Mouse (Mus musculus) ES-E14 (cell line): ENCODE measurements at regions not wholly inside any gene's neighbourhood (a gene's known extent, or its start where the extent isn't known, plus 50 kb on each side); places are given as distances from the start of the nearest gene placed in this dataset.
A peak's percentile ranks its signal among the peaks of the same experiment; 100 is the strongest.

ENCODE experiments used
- DNase-seq: peaks from one replicate; pipeline ENCODE4 v3.0.0-alpha.2; 2013; ENCODE audit warnings: low read depth, low spot score
- H3K27ac ChIP-seq: 2 replicates; pipeline ENCODE4 v1.5.1; 2012; ENCODE audit warnings: low read depth, mild to moderate bottlenecking, low read length, moderate library complexity, mixed read lengths; ENCODE audit not compliant: poor library complexity, insufficient read depth, severe bottlenecking
- H3K36me3 ChIP-seq: 2 replicates; pipeline ENCODE4 v1.6.1; 2012; ENCODE audit warnings: mild to moderate bottlenecking, low read length, moderate library complexity, mixed read lengths; ENCODE audit not compliant: control insufficient read depth, poor library complexity, insufficient read depth, severe bottlenecking
- H3K4me1 ChIP-seq, 2 experiments: fragments of 150-350 bp in 1 of 2; sonication (generic) in 1 of 2; 2 replicates each; pipeline ENCODE4 v1.6.1; 2012; ENCODE audit warnings: low read length in 2 of 2, mild to moderate bottlenecking in 1 of 2, mixed read lengths in 1 of 2; ENCODE audit not compliant: control insufficient read depth in 2 of 2, insufficient read depth in 2 of 2, poor library complexity in 1 of 2
- H3K4me3 ChIP-seq, 2 experiments: fragments of 150-350 bp in 1 of 2; sonication (generic) in 1 of 2; 2 replicates each; pipeline ENCODE4 v1.5.1; 2012; ENCODE audit warnings: low read length in 2 of 2, low read depth in 1 of 2, mild to moderate bottlenecking in 1 of 2, mixed read lengths in 1 of 2; ENCODE audit not compliant: insufficient read depth in 1 of 2, poor library complexity in 1 of 2, severe bottlenecking in 1 of 2
- H3K9ac ChIP-seq: 2 replicates; pipeline ENCODE4 v1.6.1; 2012; ENCODE audit warnings: low read depth, mild to moderate bottlenecking, low read length, mixed read lengths; ENCODE audit not compliant: poor library complexity, insufficient read depth, severe bottlenecking
- H3K9me3 ChIP-seq: fragments of 150-350 bp; sonication (generic); 2 replicates; pipeline ENCODE4 v1.6.1; 2012; ENCODE audit warnings: low read depth, mild to moderate bottlenecking, low read length; ENCODE audit not compliant: control insufficient read depth, insufficient read depth
- CHD2 ChIP-seq: IDR thresholded peaks from 2 replicates; pipeline ENCODE4 v1.6.1; 2014; ENCODE audit warnings: mild to moderate bottlenecking, low read depth, low read length, inconsistent platforms
- HCFC1 ChIP-seq: IDR thresholded peaks from 2 replicates; pipeline ENCODE4 v1.6.1; 2012; ENCODE audit warnings: low read length, inconsistent platforms, borderline replicate concordance; ENCODE audit not compliant: insufficient read depth
- MAFK ChIP-seq: IDR thresholded peaks from 2 replicates; pipeline ENCODE4 v1.6.1; 2014; ENCODE audit warnings: mild to moderate bottlenecking, low read depth, low read length, inconsistent platforms; ENCODE audit not compliant: insufficient read depth
- ZC3H11A ChIP-seq: IDR thresholded peaks from 2 replicates; pipeline ENCODE4 v1.6.1; 2012; ENCODE audit warnings: low read depth, mild to moderate bottlenecking, inconsistent platforms, low read length, borderline replicate concordance
- ZNF384 ChIP-seq: IDR thresholded peaks from 2 replicates; pipeline ENCODE4 v1.6.1; 2012; ENCODE audit warnings: low read depth, low read length, inconsistent platforms
- in situ Hi-C, 2 experiments: fragments of 600-800 bp; cut with MboI; formaldehyde crosslinking; loops; one replicate each; pipeline ENCODE4 v1.15.1; 2025; ENCODE audit warnings: low sequenced_read_pairs in 2 of 2, inconsistent platforms in 1 of 2; ENCODE audit not compliant: unreplicated experiment in 2 of 2

GRCm38 (mm10) chr4:81173111-81173510, 262.7 kb downstream of the Lurap1l start:
- peak; percentile 19 for DNase-seq
- TF ChIP-seq HCFC1 (no peak), ZNF384 (no peak), ZC3H11A (no peak), MAFK (no peak), CHD2 (no peak)
- Histone ChIP-seq H3K9ac (no peak overlapping the region), H3K9me3 (no peaks in the 10 kb centered on the region), H3K4me3 (no peak overlapping the region), H3K27ac (no peak overlapping the region), H3K4me1 (peaks cover 0 to 4% of the 10 kb centered on the region in 2 experiments; a peak in 1 of 4 replicates), H3K36me3 (no peaks in the 10 kb centered on the region)
- in situ Hi-C loops: no loop called here

- peaks cover 0 to 4% of the 10 kb centered on the region in 2 experiments; a peak in 1 of 4 replicates for H3K4me1 ChIP-seq
- H3K9ac ChIP-seq: no peak overlapping the region
- H3K36me3 ChIP-seq: no peaks in the 10 kb centered on the region
- TF ChIP-seq ZC3H11A (no peak), HCFC1 (no peak)
- H3K27ac ChIP-seq: no peak overlapping the region
- no peaks in the 10 kb centered on the region for H3K9me3 ChIP-seq
- in situ Hi-C loops: no loop called here
- no peak for DNase-seq
- no peak overlapping the region for H3K4me3 ChIP-seq
These were observed 265.1 kb downstream of the Mpdz start for GRCm38 (mm10) chr4:81177443-81178041.

- no peak overlapping the region for H3K4me3 ChIP-seq
- peaks cover 0 to 2% of the 10 kb centered on the region in 2 experiments; a peak in 1 of 4 replicates for H3K4me1 ChIP-seq
- H3K27ac ChIP-seq: no peak overlapping the region
- DNase-seq: no peak
- H3K36me3 ChIP-seq: no peaks in the 10 kb centered on the region
- in situ Hi-C loops: no loop called here
- no peaks in the 10 kb centered on the region for H3K9me3 ChIP-seq
- TF ChIP-seq MAFK (no peak), ZC3H11A (no peak)
- no peak overlapping the region for H3K9ac ChIP-seq
These were observed 264.4 kb downstream of the Mpdz start for GRCm38 (mm10) chr4:81178047-81178781.

- Histone ChIP-seq H3K4me3 (no peak overlapping the region), H3K27ac (no peak overlapping the region), H3K36me3 (no peaks in the 10 kb centered on the region), H3K9ac (no peak overlapping the region), H3K9me3 (no peaks in the 10 kb centered on the region), H3K4me1 (no peaks in the 10 kb centered on the region)
- peak; percentile 65 for DNase-seq
- TF ChIP-seq ZNF384 (no peak), ZC3H11A (peak; percentile 93)
- in situ Hi-C loops: no loop called here
These were observed 263.9 kb downstream of the Mpdz start for GRCm38 (mm10) chr4:81178782-81179135.

GRCm38 (mm10) chr4:81216123-81216522, 226.5 kb downstream of the Mpdz start:
- Histone ChIP-seq H3K27ac (no peak overlapping the region), H3K36me3 (no peaks in the 10 kb centered on the region), H3K9me3 (no peaks in the 10 kb centered on the region), H3K9ac (no peak overlapping the region), H3K4me3 (no peak overlapping the region), H3K4me1 (no peaks in the 10 kb centered on the region)
- in situ Hi-C loops: no loop called here
- no peak for TF ChIP-seq ZC3H11A
- TF ChIP-seq HCFC1: no peak
- no peak for TF ChIP-seq CHD2
- no peak for TF ChIP-seq MAFK
- no peak for TF ChIP-seq ZNF384
- DNase-seq: no peak
